Mouse (Mus musculus): Measurements from ENCODE around the gene Cacng5. TPM values are rescaled to one million over a fixed set of nuclear protein-coding genes. Genes with fewer than 3 reads are reported as not detected.

Gene Cacng5
- polyA plus RNA-seq, 1 experiment from 2014 or later: 1.3 TPM

- Histone ChIP-seq H3K4me3 (ENCODE audit: low read depth, low read length) (no peak overlapping the region), H3K27me3 (ENCODE audit: control insufficient read depth, insufficient read depth, low read length) (no peaks in the 10 kb centered on the region), H3K36me3 (ENCODE audit: control insufficient read depth, insufficient read depth, low read length) (no peaks in the 10 kb centered on the region), H3K4me1 (ENCODE audit: control insufficient read depth, insufficient read depth, low read length) (no peaks in the 10 kb centered on the region), H3K27ac (ENCODE audit: low read depth, low read length) (no peak overlapping the region), H3K4me2 (no peak overlapping the region), H3K9me3 (ENCODE audit: control insufficient read depth, low read length) (no peaks in the 10 kb centered on the region), H3K9ac (ENCODE audit: low read length) (no peak overlapping the region)
- no peak for ATAC-seq (ENCODE audit: low FRiP score)
- WGBS: 9% methylated on average over 4 of the region's 4 CpGs
- peak; percentile 98 for DNase-seq (ENCODE audit: low spot score, missing footprints)
Observed at GRCm38 (mm10) chr11:107864024-107864423, 50.8 kb downstream of the Cacng5 start.

DNA sequence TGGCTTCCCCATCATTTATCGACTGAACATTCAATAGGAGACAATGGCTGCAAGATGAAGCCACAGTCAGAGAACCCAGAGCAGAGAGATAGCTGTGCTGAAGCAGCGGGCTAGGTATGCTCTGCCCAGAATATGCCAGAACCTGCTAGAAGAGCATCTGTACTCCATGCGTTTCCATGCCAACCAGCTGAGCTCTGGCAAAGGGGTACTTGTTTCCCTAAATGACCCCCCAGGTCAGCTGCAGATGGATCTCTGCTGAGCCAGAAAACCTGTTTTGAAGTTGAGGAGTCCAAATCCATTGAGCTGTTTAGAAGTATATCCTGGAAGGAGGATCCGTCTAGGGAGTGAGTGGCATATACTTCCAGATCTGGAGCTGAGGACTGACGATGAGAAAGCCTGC is 53.1 kb downstream of the Cacng5 start:
- H3K4me2 ChIP-seq: no peak overlapping the region
- no peaks in the 10 kb centered on the region for H3K27me3 ChIP-seq (ENCODE audit: control insufficient read depth, insufficient read depth, low read length)
- no peak overlapping the region for H3K4me3 ChIP-seq (ENCODE audit: low read depth, low read length)
- no peaks in the 10 kb centered on the region for H3K4me1 ChIP-seq (ENCODE audit: control insufficient read depth, insufficient read depth, low read length)
- H3K9me3 ChIP-seq (ENCODE audit: control insufficient read depth, low read length): no peaks in the 10 kb centered on the region
- 82% methylated on average over 5 of the region's 5 CpGs for WGBS
- H3K27ac ChIP-seq (ENCODE audit: low read depth, low read length): no peak overlapping the region
- ATAC-seq (ENCODE audit: low FRiP score): no peak
- no peaks in the 10 kb centered on the region for H3K36me3 ChIP-seq (ENCODE audit: control insufficient read depth, insufficient read depth, low read length)
- no peak for DNase-seq (ENCODE audit: low spot score, missing footprints)
- no peak overlapping the region for H3K9ac ChIP-seq (ENCODE audit: low read length)

GRCm38 (mm10) chr11:107859871-107860270 is 55.0 kb downstream of the Cacng5 start:
- Histone ChIP-seq H3K4me3 (ENCODE audit: low read depth, low read length) (no peak overlapping the region), H3K9me3 (ENCODE audit: control insufficient read depth, low read length) (no peaks in the 10 kb centered on the region), H3K36me3 (ENCODE audit: control insufficient read depth, insufficient read depth, low read length) (no peaks in the 10 kb centered on the region), H3K9ac (ENCODE audit: low read length) (no peak overlapping the region), H3K4me2 (no peak overlapping the region), H3K27ac (ENCODE audit: low read depth, low read length) (no peak overlapping the region), H3K4me1 (ENCODE audit: control insufficient read depth, insufficient read depth, low read length) (no peaks in the 10 kb centered on the region), H3K27me3 (ENCODE audit: control insufficient read depth, insufficient read depth, low read length) (no peaks in the 10 kb centered on the region)
- no peak for ATAC-seq (ENCODE audit: low FRiP score)
- WGBS: 91% methylated on average over 4 of the region's 4 CpGs
- peak; percentile 60 for DNase-seq (ENCODE audit: low spot score, missing footprints)

- DNase-seq (ENCODE audit: low spot score, missing footprints): peak; percentile 95
- H3K27ac ChIP-seq (ENCODE audit: low read depth, low read length): no peak overlapping the region
- H3K9me3 ChIP-seq (ENCODE audit: control insufficient read depth, low read length): no peaks in the 10 kb centered on the region
- no peak overlapping the region for H3K4me3 ChIP-seq (ENCODE audit: low read depth, low read length)
- H3K27me3 ChIP-seq (ENCODE audit: control insufficient read depth, insufficient read depth, low read length): no peaks in the 10 kb centered on the region
- H3K4me2 ChIP-seq: no peak overlapping the region
- H3K9ac ChIP-seq (ENCODE audit: low read length): no peak overlapping the region
- WGBS: 24% methylated on average over 7 of the region's 7 CpGs
- no peak for ATAC-seq (ENCODE audit: low FRiP score)
- no peaks in the 10 kb centered on the region for H3K4me1 ChIP-seq (ENCODE audit: control insufficient read depth, insufficient read depth, low read length)
- H3K36me3 ChIP-seq (ENCODE audit: control insufficient read depth, insufficient read depth, low read length): no peaks in the 10 kb centered on the region
Observed at GRCm38 (mm10) chr11:107859288-107859687, 55.6 kb downstream of the Cacng5 start.

- WGBS: 29% methylated on average over 1 of the region's 1 CpGs
- H3K4me1 ChIP-seq (ENCODE audit: control insufficient read depth, insufficient read depth, low read length): peaks cover 3% of the 10 kb centered on the region; the same call in 1 of the 2 replicates
- H3K27ac ChIP-seq (ENCODE audit: low read depth, low read length): no peak overlapping the region
- no peak for ATAC-seq (ENCODE audit: low FRiP score)
- H3K27me3 ChIP-seq (ENCODE audit: control insufficient read depth, insufficient read depth, low read length): no peaks in the 10 kb centered on the region
- H3K36me3 ChIP-seq (ENCODE audit: control insufficient read depth, insufficient read depth, low read length): no peaks in the 10 kb centered on the region
- peak; percentile 96 for DNase-seq (ENCODE audit: low spot score, missing footprints)
- no peak overlapping the region for H3K4me2 ChIP-seq
- no peak overlapping the region for H3K9ac ChIP-seq (ENCODE audit: low read length)
- H3K9me3 ChIP-seq (ENCODE audit: control insufficient read depth, low read length): no peaks in the 10 kb centered on the region
- H3K4me3 ChIP-seq (ENCODE audit: low read depth, low read length): no peak overlapping the region
Observed at GRCm38 (mm10) chr11:107853088-107853487, 61.8 kb downstream of the Cacng5 start.

DNA sequence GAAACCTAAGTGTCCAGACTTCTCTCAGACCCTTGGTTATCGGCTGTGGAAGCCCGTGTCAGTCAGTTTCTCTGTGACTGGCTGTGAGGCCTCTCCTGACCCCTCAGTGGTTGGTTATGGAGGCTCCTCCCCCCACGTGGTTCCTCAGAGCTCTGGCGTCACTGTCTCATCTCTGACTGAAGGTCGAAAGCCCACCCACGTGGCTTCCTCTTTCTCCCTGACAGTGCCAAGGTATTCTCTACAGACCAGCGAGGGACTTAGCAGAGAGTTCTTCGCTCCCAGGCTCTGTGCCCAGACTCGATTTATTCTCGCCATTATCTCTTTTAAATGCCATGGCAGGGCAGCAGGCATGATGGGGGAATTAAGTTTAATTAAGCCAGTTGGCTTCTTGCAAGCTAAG is 65.2 kb downstream of the Cacng5 start:
- H3K27me3 ChIP-seq (ENCODE audit: control insufficient read depth, insufficient read depth, low read length): no peaks in the 10 kb centered on the region
- H3K4me1 ChIP-seq (ENCODE audit: control insufficient read depth, insufficient read depth, low read length): peaks cover 3% of the 10 kb centered on the region; the same call in 1 of the 2 replicates
- no peak overlapping the region for H3K4me2 ChIP-seq
- ATAC-seq (ENCODE audit: low FRiP score) (no peak), DNase-seq (ENCODE audit: low spot score, missing footprints) (no peak)
- H3K36me3 ChIP-seq (ENCODE audit: control insufficient read depth, insufficient read depth, low read length): no peaks in the 10 kb centered on the region
- no peak overlapping the region for H3K27ac ChIP-seq (ENCODE audit: low read depth, low read length)
- H3K9ac ChIP-seq (ENCODE audit: low read length): no peak overlapping the region
- H3K4me3 ChIP-seq (ENCODE audit: low read depth, low read length): no peak overlapping the region
- WGBS: 60% methylated on average over 10 of the region's 10 CpGs
- H3K9me3 ChIP-seq (ENCODE audit: control insufficient read depth, low read length): no peaks in the 10 kb centered on the region

DNA sequence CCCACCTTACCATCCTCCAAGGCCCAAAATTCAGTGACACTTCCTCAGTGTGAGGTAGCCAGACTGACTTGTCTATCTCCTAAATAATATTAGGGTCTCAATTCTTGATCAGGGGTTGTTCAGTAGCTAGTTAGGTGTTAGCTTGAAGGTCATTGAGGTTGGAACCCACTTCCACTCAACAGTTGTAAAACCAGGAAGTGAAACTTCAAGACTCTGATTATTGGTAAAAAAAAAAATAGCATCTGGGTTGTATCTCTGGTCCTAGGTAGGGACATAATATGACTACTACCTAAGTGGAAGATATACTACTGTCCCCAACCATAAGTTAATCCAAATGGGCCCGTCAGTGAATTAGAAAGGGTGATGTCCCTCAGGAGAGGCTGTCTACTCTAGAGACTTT is 70.7 kb downstream of the Cacng5 start:
- 88% methylated on average over 1 of the region's 1 CpGs for WGBS
- Histone ChIP-seq H3K9me3 (ENCODE audit: control insufficient read depth, low read length) (no peaks in the 10 kb centered on the region), H3K4me1 (ENCODE audit: control insufficient read depth, insufficient read depth, low read length) (no peaks in the 10 kb centered on the region), H3K9ac (ENCODE audit: low read length) (no peak overlapping the region), H3K36me3 (ENCODE audit: control insufficient read depth, insufficient read depth, low read length) (no peaks in the 10 kb centered on the region), H3K27me3 (ENCODE audit: control insufficient read depth, insufficient read depth, low read length) (no peaks in the 10 kb centered on the region), H3K4me3 (ENCODE audit: low read depth, low read length) (no peak overlapping the region), H3K4me2 (no peak overlapping the region), H3K27ac (ENCODE audit: low read depth, low read length) (no peak overlapping the region)
- DNase-seq (ENCODE audit: low spot score, missing footprints): no peak
- ATAC-seq (ENCODE audit: low FRiP score): no peak

- no peak overlapping the region for H3K9ac ChIP-seq (ENCODE audit: low read length)
- H3K9me3 ChIP-seq (ENCODE audit: control insufficient read depth, low read length): no peaks in the 10 kb centered on the region
- 72% methylated on average over 7 of the region's 7 CpGs for WGBS
- DNase-seq (ENCODE audit: low spot score, missing footprints): peak; percentile 59
- no peak overlapping the region for H3K4me2 ChIP-seq
- H3K4me3 ChIP-seq (ENCODE audit: low read depth, low read length): no peak overlapping the region
- ATAC-seq (ENCODE audit: low FRiP score): no peak
- no peaks in the 10 kb centered on the region for H3K27me3 ChIP-seq (ENCODE audit: control insufficient read depth, insufficient read depth, low read length)
- H3K27ac ChIP-seq (ENCODE audit: low read depth, low read length): no peak overlapping the region
- no peaks in the 10 kb centered on the region for H3K4me1 ChIP-seq (ENCODE audit: control insufficient read depth, insufficient read depth, low read length)
- H3K36me3 ChIP-seq (ENCODE audit: control insufficient read depth, insufficient read depth, low read length): no peaks in the 10 kb centered on the region
Observed at GRCm38 (mm10) chr11:107833351-107834040, 81.4 kb downstream of the Cacng5 start.

Measured in midbrain, embryonic 11.5 days (tissue).